In genomic region chr11:53903781-53904533, GRCm38 (mm10) we compare ENCODE assay signal across 8 mouse cellular contexts. TPM values are rescaled to one million over a fixed set of nuclear protein-coding genes. Genes with fewer than 3 reads are reported as not detected.
A peak's percentile ranks its signal among the peaks of the same experiment; 100 is the strongest.
DNase-seq lines count a peak whose midpoint lies in the region; ATAC-seq and TF ChIP-seq lines count a peak whose summit lies in the region.

No protein-coding gene starts in this region.

- TF ChIP-seq POLR2A in cerebellum, adult 2 months (IDR thresholded peaks at IDR 0.05; ENCODE audit: borderline replicate concordance, insufficient read depth, low read length), result no peak

- H3K4me2 ChIP-seq in lung, embryonic 16.5 days (ENCODE audit: low read depth, low read length), result no peak overlapping the region

- H3K27ac ChIP-seq in lung, embryonic 16.5 days (ENCODE audit: low read length), result peak overlapping the region; percentile 2; the same call in 1 of the 2 replicates
- H3K27ac ChIP-seq in cerebellum, adult 2 months (ENCODE audit: insufficient read depth, low read length), result no peak overlapping the region

- no peaks in the 10 kb centered on the region for H3K9me3 ChIP-seq in lung, embryonic 16.5 days (ENCODE audit: control insufficient read depth, low read length)

- no peak overlapping the region for H3ac ChIP-seq in C2C12 (ENCODE audit: control insufficient read depth, insufficient read length, low read depth)

- peak; percentile 22 for DNase-seq in adrenal gland, postnatal 25 days
- DNase-seq in kidney, adult 11 months, result peak; percentile 94
- DNase-seq in spleen, postnatal 4 days (ENCODE audit: low spot score in 2 of 2), result no peak
- DNase-seq in T-cell, adult 2 months (ENCODE audit: low spot score), result no peak
- DNase-seq in cerebellum, postnatal 25 days, result no peak
- no peak for DNase-seq in cerebellum, adult 2 months

- no peaks in the 10 kb centered on the region for H3K27me3 ChIP-seq in C2C12 (ENCODE audit: control insufficient read depth, insufficient read depth, insufficient read length)
- H3K27me3 ChIP-seq in lung, embryonic 16.5 days (ENCODE audit: control insufficient read depth, insufficient read depth, low read depth, low read length), result no peaks in the 10 kb centered on the region
- H3K27me3 ChIP-seq in cerebellum, adult 2 months (ENCODE audit: control insufficient read depth, insufficient read depth, low read length), result no peaks in the 10 kb centered on the region

- H3K4me3 ChIP-seq in C2C12 (ENCODE audit: insufficient read depth, poor library complexity, severe bottlenecking), result no peak overlapping the region
- H3K4me3 ChIP-seq in lung, embryonic 16.5 days (ENCODE audit: low read length), result no peak overlapping the region
- H3K4me3 ChIP-seq in cerebellum, adult 2 months (replicated peaks; ENCODE audit: insufficient read depth, low read depth, low read length), result no peak overlapping the region

- TF ChIP-seq CTCF in C2C12 (IDR thresholded peaks at IDR 0.05; ENCODE audit: control insufficient read depth, insufficient read depth, insufficient read length), result no peak
- TF ChIP-seq CTCF in cerebellum, adult 2 months (IDR thresholded peaks at IDR 0.05; ENCODE audit: borderline replicate concordance, insufficient read depth, low read depth, low read length), result no peak

- peak; percentile 82 for ATAC-seq in lung, embryonic 16.5 days (ENCODE audit: low read depth)

- H3K36me3 ChIP-seq in C2C12 (ENCODE audit: control insufficient read depth, insufficient read depth), result no peaks in the 10 kb centered on the region
- no peaks in the 10 kb centered on the region for H3K36me3 ChIP-seq in lung, embryonic 16.5 days (ENCODE audit: control insufficient read depth, insufficient read depth, low read length)

- H3K79me2 ChIP-seq in C2C12 (ENCODE audit: control insufficient read depth, insufficient read depth), result no peaks in the 10 kb centered on the region

- no peaks in the 10 kb centered on the region for H3K79me3 ChIP-seq in C2C12 (ENCODE audit: low read depth)

- H3K4me1 ChIP-seq in lung, embryonic 16.5 days (replicated peaks; ENCODE audit: control insufficient read depth, insufficient read depth, low read length), result peaks cover 8% of the 10 kb centered on the region; the same call in 1 of the 2 replicates
- H3K4me1 ChIP-seq in cerebellum, adult 2 months (ENCODE audit: control insufficient read depth, insufficient read depth, low read length), result no peaks in the 10 kb centered on the region

- 20% methylated on average over 16 of the region's 16 CpGs for WGBS in lung, embryonic 16.5 days
- WGBS in cerebellum, adult 2 months, result 49% methylated on average over 16 of the region's 16 CpGs

- no peak overlapping the region for H3K9ac ChIP-seq in lung, embryonic 16.5 days (ENCODE audit: low read length)

TF ChIP-seq in C2C12, 6 proteins besides CTCF, POLR2A, EP300 and RAD21:
- no peak for TF ChIP-seq MAX (IDR thresholded peaks at IDR 0.05)
- peak; percentile 15 for TF ChIP-seq CEBPB (IDR thresholded peaks at IDR 0.05; ENCODE audit: low read depth)
- TF ChIP-seq MYOG (IDR thresholded peaks at IDR 0.05; ENCODE audit: control insufficient read depth, extremely low read depth, insufficient read length), result no peak
- peak; percentile 69 for TF ChIP-seq FOSL1 (IDR thresholded peaks at IDR 0.05; ENCODE audit: insufficient read depth, low read length, poor library complexity, severe bottlenecking)
- TF ChIP-seq MYOD1 (IDR thresholded peaks at IDR 0.05; ENCODE audit: control insufficient read depth, insufficient read length, low read depth), result no peak
- TF ChIP-seq USF1 (IDR thresholded peaks at IDR 0.05; ENCODE audit: low read depth), result no peak

RNA-seq across cellular contexts. Expression of gene Slc22a5, which starts 12.5 kb away (rescaled TPM):
- polyA plus RNA-seq in C2C12 (2012; fragmentation: generic; extraction: Trizol), result 2.9 TPM
- total RNA-seq in adrenal gland, postnatal 25 days (2021), result 29.0 and 39.4 TPM in 2 replicates
- 9.1 and 9.7 TPM in 2 replicates for polyA plus RNA-seq in lung, embryonic 16.5 days (2015; fragmentation: Nextera tagmentation; extraction: Ambion mirVana)
- polyA plus RNA-seq in cerebellum, adult 2 months (2012; rRNA removed), result 15.7 and 16.5 TPM in 2 replicates

RNA-seq across cellular contexts. Expression of gene Gm12216, which starts 44.9 kb away (rescaled TPM):
- polyA plus RNA-seq in C2C12 (2012; fragmentation: generic; extraction: Trizol), result 0.49 TPM
- 12.0 and 19.8 TPM in 2 replicates for total RNA-seq in adrenal gland, postnatal 25 days (2021)
- polyA plus RNA-seq in lung, embryonic 16.5 days (2015; fragmentation: Nextera tagmentation; extraction: Ambion mirVana), result 1.8 and 2.4 TPM in 2 replicates
- 1.2 and 1.8 TPM in 2 replicates for polyA plus RNA-seq in cerebellum, adult 2 months (2012; rRNA removed)

Comparison
In these comparisons a context has a peak if more than half of its experiments do, and no peak if none do; other contexts are left out.
1. DNase-seq: peak in adrenal gland, postnatal 25 days (single experiment) and kidney, adult 11 months (single experiment); none in spleen, postnatal 4 days (0 of 2), T-cell, adult 2 months (single experiment), cerebellum, postnatal 25 days (0 of 2) and cerebellum, adult 2 months (0 of 2).